Mouse (Mus musculus): ENCODE measurements around the gene Jarid2.

DNA sequence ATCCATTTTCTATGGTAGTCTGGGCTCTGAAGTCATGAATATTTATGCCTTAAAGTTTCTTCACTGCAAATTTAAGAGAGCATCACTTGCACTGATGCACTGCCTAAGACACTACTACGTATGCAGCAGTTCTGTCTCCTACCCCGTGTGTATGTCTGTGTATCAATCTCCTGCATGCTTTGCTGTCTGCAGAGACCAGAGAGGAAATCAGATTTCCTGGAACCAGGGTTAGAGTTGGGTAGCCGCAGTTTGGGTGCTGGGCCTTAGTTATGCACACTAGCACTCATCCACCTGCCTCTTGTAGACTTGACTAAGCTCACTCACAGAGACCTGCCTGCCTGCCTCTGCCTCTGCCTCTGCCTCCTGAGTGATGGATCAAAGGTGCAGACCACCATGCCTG, 33.8 kb downstream of the Jarid2 start:
- TF ChIP-seq CTCF (IDR thresholded peaks at IDR 0.05), result no peak
- TF ChIP-seq EP300 (IDR thresholded peaks at IDR 0.05), result no peak

Data from lung, postnatal 0 days (tissue).